Mouse (Mus musculus) hematopoietic stem cell, adult 5-6 weeks (primary cell): Measurements from ENCODE around the gene Psip1. TPM values are rescaled to one million over a fixed set of nuclear protein-coding genes. Genes with fewer than 3 reads are reported as not detected.

Experiments used
- total RNA-seq: library from RNA; stranded (forward); fragments of 172-1452, 232-1000 nt; gene quantifications from 2 replicates; pipeline ENCODE4 v1.2.3, GENCODE M21; 2017

The Psip1 gene
- total RNA-seq, 1 experiment from 2014 or later = 348 TPM

Other genes with a start within 250 kb of the Psip1 start
- 14.5 and 15.1 TPM in 2 replicates for gene Ttc39b, start 162.2 kb downstream of the Psip1 start, total RNA-seq
- 47.7 and 53.6 TPM in 2 replicates for gene Snapc3, start 68.7 kb downstream of the Psip1 start, total RNA-seq
- 21.8 and 30.6 TPM in 2 replicates for gene Ccdc171, start 39.1 kb upstream of the Psip1 start, total RNA-seq